ENCODE assay signal across 27 mouse cellular contexts in the genomic region with DNA sequence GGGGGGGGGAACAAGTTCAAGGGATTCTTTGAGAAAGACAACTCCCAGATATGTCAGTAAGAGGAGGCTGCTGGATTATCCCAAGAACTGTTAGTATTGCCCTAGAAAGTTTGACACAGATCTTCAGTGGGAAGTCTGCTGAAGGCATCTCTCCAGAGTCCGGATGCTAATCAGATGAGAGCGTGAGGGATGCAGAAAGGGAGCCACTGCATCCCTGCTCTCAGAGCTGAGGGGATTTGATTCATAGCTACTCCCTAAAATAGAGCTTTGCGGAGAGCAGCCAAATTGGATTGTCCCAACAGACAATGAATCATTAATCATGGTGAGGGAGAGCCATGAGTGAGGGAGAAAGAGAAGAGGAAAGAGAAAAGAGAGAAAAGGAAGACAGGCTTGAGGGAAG.
DNase-seq lines count a peak whose midpoint lies in the region; ATAC-seq and TF ChIP-seq lines count a peak whose summit lies in the region.
"Had no signal": no experiment of that assay in that cellular context is flagged by ENCODE, and none has a peak within 500 bp of the region (broad histone marks: within the 10 kb centered on the region; RNA-seq: fewer than 3 reads in every experiment).

No protein-coding gene starts in this region.

- H3K4me3 ChIP-seq in hindbrain, postnatal 0 days (ENCODE audit: low read length), result no peak overlapping the region
- H3K4me3 ChIP-seq in hindbrain, embryonic 13.5 days, result no peak overlapping the region
- H3K4me3 ChIP-seq in forebrain, embryonic 15.5 days, result no peak overlapping the region
- H3K4me3 ChIP-seq: embryonic facial prominence, embryonic 12.5 days; limb, embryonic 12.5 days; liver, embryonic 15.5 days; midbrain, embryonic 10.5 days had no signal

- H3K4me1 ChIP-seq in hindbrain, postnatal 0 days (ENCODE audit: insufficient read depth, low read length), result peaks cover 12% of the 10 kb centered on the region
- peaks cover 18% of the 10 kb centered on the region for H3K4me1 ChIP-seq in hindbrain, embryonic 13.5 days (replicated peaks)
- H3K4me1 ChIP-seq in forebrain, embryonic 15.5 days, result peaks cover 6% of the 10 kb centered on the region; the same call in 1 of the 2 replicates
- H3K4me1 ChIP-seq: embryonic facial prominence, embryonic 12.5 days; limb, embryonic 12.5 days; liver, embryonic 15.5 days had no signal

- H3K36me3 ChIP-seq in hindbrain, postnatal 0 days (ENCODE audit: insufficient read depth, low read length), result no peaks in the 10 kb centered on the region
- H3K36me3 ChIP-seq in hindbrain, embryonic 13.5 days, result no peaks in the 10 kb centered on the region
- no peaks in the 10 kb centered on the region for H3K36me3 ChIP-seq in forebrain, embryonic 15.5 days
- H3K36me3 ChIP-seq: embryonic facial prominence, embryonic 12.5 days; limb, embryonic 12.5 days; liver, embryonic 15.5 days; midbrain, embryonic 10.5 days had no signal

- 20% methylated on average over 3 of the region's 3 CpGs for WGBS in hindbrain, postnatal 0 days
- WGBS in hindbrain, embryonic 13.5 days, result 13% methylated on average over 3 of the region's 3 CpGs
- WGBS in forebrain, embryonic 15.5 days, result 30% methylated on average over 3 of the region's 3 CpGs

- H3K9ac ChIP-seq in hindbrain, postnatal 0 days (replicated peaks; ENCODE audit: low read length), result no peak overlapping the region
- no peak overlapping the region for H3K9ac ChIP-seq in hindbrain, embryonic 13.5 days
- H3K9ac ChIP-seq in forebrain, embryonic 15.5 days (replicated peaks), result no peak overlapping the region
- H3K9ac ChIP-seq: embryonic facial prominence, embryonic 12.5 days; hindbrain, embryonic 14.5 days; limb, embryonic 12.5 days; liver, embryonic 15.5 days; lung, embryonic 14.5 days had no signal

- H3K27me3 ChIP-seq in hindbrain, postnatal 0 days (ENCODE audit: insufficient read depth, low read length), result no peaks in the 10 kb centered on the region
- 0 out of 2 replicates have a peak, but pooled peaks cover 2% of the 10 kb centered on the region for H3K27me3 ChIP-seq in hindbrain, embryonic 13.5 days
- no peaks in the 10 kb centered on the region for H3K27me3 ChIP-seq in forebrain, embryonic 15.5 days
- H3K27me3 ChIP-seq: embryonic facial prominence, embryonic 12.5 days; liver, embryonic 15.5 days had no signal

- H3K9me3 ChIP-seq in hindbrain, postnatal 0 days (ENCODE audit: low read length), result no peaks in the 10 kb centered on the region
- H3K9me3 ChIP-seq in hindbrain, embryonic 13.5 days, result no peaks in the 10 kb centered on the region
- H3K9me3 ChIP-seq in forebrain, embryonic 15.5 days, result no peaks in the 10 kb centered on the region
- H3K9me3 ChIP-seq: embryonic facial prominence, embryonic 12.5 days; limb, embryonic 12.5 days; liver, embryonic 15.5 days; midbrain, embryonic 10.5 days had no signal

- TF ChIP-seq CTCF in hindbrain, postnatal 0 days (IDR thresholded peaks at IDR 0.05; ENCODE audit: low read depth), result no peak

- peak; percentile 27 for DNase-seq in hindbrain, postnatal 0 days (ENCODE audit: low spot score)
- peak; percentile 23 to 43 for DNase-seq in left cerebral cortex, postnatal 14 days (ENCODE audit: low spot score in 2 of 2)
- no peak for DNase-seq in left cerebral cortex, adult 11 months (ENCODE audit: low spot score)
- DNase-seq in right cerebral cortex, adult 2 months (ENCODE audit: low spot score in 2 of 2), result peak; percentile 43 to 47
- no peak for DNase-seq in right cerebral cortex, postnatal 25 days
- DNase-seq in telencephalon, adult 2 months (ENCODE audit: low read depth, low spot score), result peak; percentile 52
- DNase-seq: adrenal gland, postnatal 25 days; B cell, adult 2 months; cerebellum, adult 8-10 months; cerebellum, postnatal 25 days; gastrocnemius, postnatal 14 days; heart, adult 18-20 months; heart, postnatal 4 days; kidney, adult 11 months; kidney, postnatal 25 days; lung, embryonic 14.5 days; lung, postnatal 14 days had no signal

- no peak overlapping the region for H3K4me2 ChIP-seq in hindbrain, postnatal 0 days (ENCODE audit: low read depth, low read length)
- no peak overlapping the region for H3K4me2 ChIP-seq in hindbrain, embryonic 13.5 days
- no peak overlapping the region for H3K4me2 ChIP-seq in forebrain, embryonic 15.5 days (replicated peaks)
- H3K4me2 ChIP-seq: embryonic facial prominence, embryonic 12.5 days; heart, embryonic 11.5 days; hindbrain, embryonic 14.5 days; limb, embryonic 12.5 days; liver, embryonic 15.5 days; lung, embryonic 14.5 days had no signal

- ATAC-seq in hindbrain, postnatal 0 days, result no peak
- no peak for ATAC-seq in hindbrain, embryonic 13.5 days (ENCODE audit: low FRiP score)
- ATAC-seq in forebrain, embryonic 15.5 days (replicated peaks), result no peak
- ATAC-seq: forebrain, embryonic 16.5 days; inflammation-experienced regulatory T-cells, adult 6 months had no signal

- intact Hi-C loops in left cerebral cortex, postnatal 14 days (cut with DNase I), result no loop called here

- no peak overlapping the region for H3K27ac ChIP-seq in hindbrain, postnatal 0 days
- no peak overlapping the region for H3K27ac ChIP-seq in hindbrain, embryonic 13.5 days
- H3K27ac ChIP-seq in forebrain, embryonic 15.5 days (replicated peaks), result no peak overlapping the region
- H3K27ac ChIP-seq: embryonic facial prominence, embryonic 12.5 days; hindbrain, embryonic 14.5 days; limb, embryonic 12.5 days; liver, embryonic 15.5 days had no signal

Comparison
In these comparisons a context has a peak if more than half of its experiments do, and no peak if none do; other contexts are left out.
1. DNase-seq: peak in hindbrain, postnatal 0 days (single experiment), left cerebral cortex, postnatal 14 days (2 of 2), right cerebral cortex, adult 2 months (2 of 2) and telencephalon, adult 2 months (single experiment); none in left cerebral cortex, adult 11 months (single experiment) and right cerebral cortex, postnatal 25 days (single experiment).